Mouse (Mus musculus): ENCODE data around the gene Dync1li1. TPM values are rescaled to one million over a fixed set of nuclear protein-coding genes. Genes with fewer than 3 reads are reported as not detected.
"Not testable (repeated sequence)": the region's sequence is repeated elsewhere in the genome, so short reads cannot be mapped to it uniquely, and the experiment has no call there.

Gene Dync1li1
- total and polyA plus RNA-seq, 2 experiments from 2014 or later, result 87.7 to 145 TPM

DNA sequence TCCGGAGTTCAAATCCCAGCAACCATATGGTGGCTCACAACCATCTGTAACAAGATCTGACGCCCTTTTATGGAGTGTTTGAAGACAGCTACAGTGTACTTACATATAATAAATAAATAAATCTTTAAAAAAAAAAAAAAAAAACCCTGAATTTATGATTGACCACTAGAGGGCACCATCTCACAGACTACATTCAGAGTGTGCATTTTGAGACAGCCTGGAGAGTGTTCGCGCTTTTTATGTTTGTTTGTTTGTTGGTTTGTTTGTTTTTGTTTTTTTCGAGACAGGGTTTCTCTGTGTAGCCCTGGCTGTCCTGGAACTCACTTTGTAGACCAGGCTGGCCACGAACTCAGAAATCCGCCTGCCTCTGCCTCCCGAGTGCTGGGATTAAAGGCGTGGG lies 40.1 kb upstream of the Dync1li1 start:
- DNase-seq (ENCODE audit: low spot score), result peak; percentile 68
- H3K27ac ChIP-seq; H3K9me3 ChIP-seq (ENCODE audit: low read length); H3K4me2 ChIP-seq (ENCODE audit: low read depth, low read length); H3K36me3 ChIP-seq (ENCODE audit: insufficient read depth, low read length); H3K27me3 ChIP-seq (ENCODE audit: insufficient read depth, low read length); H3K9ac ChIP-seq (replicated peaks; ENCODE audit: low read length); H3K4me1 ChIP-seq (ENCODE audit: insufficient read depth, low read length); H3K4me3 ChIP-seq (ENCODE audit: low read length): not testable (repeated sequence)
- 47% methylated on average over 8 of the region's 9 CpGs for WGBS
- peak; percentile 27; the same call in 1 of the 2 replicates for ATAC-seq
- peak; percentile 70 for TF ChIP-seq CTCF (IDR thresholded peaks at IDR 0.05; ENCODE audit: low read depth)

DNA sequence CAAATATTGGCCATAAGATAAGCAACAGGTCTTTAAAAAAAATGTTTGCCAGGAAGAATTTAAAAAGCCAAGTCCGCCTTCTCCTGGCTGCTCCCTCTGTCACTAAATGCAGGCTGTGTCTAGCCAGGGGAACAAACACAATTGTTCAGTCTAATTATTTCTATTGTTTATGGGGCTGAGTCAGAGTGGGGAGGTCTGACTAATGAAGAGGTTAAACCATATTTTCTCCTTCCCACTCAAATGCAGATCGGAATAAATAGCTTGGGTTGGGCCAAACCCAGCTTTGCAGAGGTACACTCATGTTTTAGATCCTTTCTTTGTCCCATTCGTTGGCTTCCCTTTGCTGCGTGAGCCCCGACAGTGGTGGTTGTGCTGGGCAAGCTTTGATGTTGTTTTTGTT lies 39.2 kb upstream of the Dync1li1 start:
- DNase-seq (ENCODE audit: low spot score) (no peak), ATAC-seq (no peak)
- H3K9ac ChIP-seq (replicated peaks; ENCODE audit: low read length), result no peak overlapping the region
- no peaks in the 10 kb centered on the region for H3K9me3 ChIP-seq (ENCODE audit: low read length)
- H3K27me3 ChIP-seq (ENCODE audit: insufficient read depth, low read length), result no peaks in the 10 kb centered on the region
- H3K4me3 ChIP-seq (ENCODE audit: low read length), result no peak overlapping the region
- WGBS, result 72% methylated on average over 5 of the region's 5 CpGs
- H3K4me1 ChIP-seq (ENCODE audit: insufficient read depth, low read length), result no peaks in the 10 kb centered on the region
- H3K36me3 ChIP-seq (ENCODE audit: insufficient read depth, low read length), result no peaks in the 10 kb centered on the region
- no peak for TF ChIP-seq CTCF (IDR thresholded peaks at IDR 0.05; ENCODE audit: low read depth)
- no peak overlapping the region for H3K27ac ChIP-seq
- H3K4me2 ChIP-seq (ENCODE audit: low read depth, low read length), result no peak overlapping the region

DNA sequence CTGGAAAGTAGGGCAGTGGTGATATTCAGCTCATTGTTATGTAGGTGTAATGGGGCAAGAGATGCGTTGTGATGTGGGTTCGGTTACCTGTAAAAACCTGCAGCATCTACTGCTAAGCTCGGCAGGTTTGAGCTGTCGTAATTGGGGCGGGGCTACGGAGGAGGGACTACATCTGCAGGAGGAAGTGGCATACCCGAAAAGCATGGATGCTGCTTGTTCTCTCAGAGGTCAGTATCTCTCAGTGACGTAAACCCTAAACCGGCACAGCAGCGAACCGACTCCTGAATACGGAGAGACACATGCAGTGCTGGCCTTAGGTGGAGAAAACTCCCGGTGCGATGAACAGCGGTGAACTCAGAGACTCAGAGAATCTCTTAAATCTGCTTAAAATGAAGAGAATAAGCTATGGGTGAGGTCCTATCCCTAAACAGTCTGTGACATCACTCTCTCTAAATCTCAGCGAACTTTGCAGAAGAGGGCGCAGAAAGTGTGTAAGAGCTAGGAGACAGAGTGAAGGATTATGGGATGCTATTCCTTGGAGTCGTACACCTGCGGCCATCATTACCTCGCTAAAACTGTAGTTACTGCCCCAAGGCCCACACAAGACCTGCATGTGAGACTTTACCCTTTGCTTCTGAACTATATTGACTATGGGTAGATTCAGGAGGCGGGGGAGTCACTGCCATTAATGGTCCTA lies 37.5 kb upstream of the Dync1li1 start:
- no peak for DNase-seq (ENCODE audit: low spot score)
- ATAC-seq, result no peak
- Histone ChIP-seq H3K36me3 (ENCODE audit: insufficient read depth, low read length) (no peaks in the 10 kb centered on the region), H3K9me3 (ENCODE audit: low read length) (no peaks in the 10 kb centered on the region), H3K4me3 (ENCODE audit: low read length) (no peak overlapping the region), H3K4me2 (ENCODE audit: low read depth, low read length) (no peak overlapping the region), H3K27me3 (ENCODE audit: insufficient read depth, low read length) (no peaks in the 10 kb centered on the region), H3K4me1 (ENCODE audit: insufficient read depth, low read length) (no peaks in the 10 kb centered on the region), H3K9ac (replicated peaks; ENCODE audit: low read length) (no peak overlapping the region), H3K27ac (no peak overlapping the region)
- WGBS, result 62% methylated on average over 21 of the region's 21 CpGs
- TF ChIP-seq CTCF (IDR thresholded peaks at IDR 0.05; ENCODE audit: low read depth), result no peak

DNA sequence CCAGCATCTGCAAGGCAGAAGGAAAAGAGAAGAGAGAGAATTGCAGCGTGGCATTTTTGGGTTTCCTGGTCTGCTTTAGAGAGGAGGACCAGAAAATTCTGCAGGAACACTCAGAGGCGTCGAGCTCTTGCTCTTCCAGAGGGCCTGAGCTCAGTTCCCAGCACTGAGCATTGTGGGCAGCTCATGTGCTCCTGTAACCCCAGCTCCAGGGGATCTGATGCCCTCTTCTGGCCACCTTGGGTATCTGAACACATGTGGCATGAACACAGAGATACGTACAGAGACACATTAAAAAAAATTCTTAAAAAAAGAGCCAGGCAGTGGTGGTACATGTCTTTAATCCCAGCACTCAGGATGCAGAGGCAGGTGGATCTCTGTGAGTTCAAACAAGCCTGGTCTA lies 33.2 kb upstream of the Dync1li1 start:
- Histone ChIP-seq H3K4me1 (ENCODE audit: insufficient read depth, low read length) (no peaks in the 10 kb centered on the region), H3K4me2 (ENCODE audit: low read depth, low read length) (no peak overlapping the region), H3K9me3 (ENCODE audit: low read length) (no peaks in the 10 kb centered on the region), H3K27ac (0 out of 2 replicates have a peak overlapping the region, but pooled peaks have one; percentile 26), H3K9ac (replicated peaks; ENCODE audit: low read length) (no peak overlapping the region), H3K4me3 (ENCODE audit: low read length) (no peak overlapping the region), H3K36me3 (ENCODE audit: insufficient read depth, low read length) (no peaks in the 10 kb centered on the region), H3K27me3 (ENCODE audit: insufficient read depth, low read length) (no peaks in the 10 kb centered on the region)
- 82% methylated on average over 4 of the region's 4 CpGs for WGBS
- ATAC-seq (no peak), DNase-seq (ENCODE audit: low spot score) (no peak)
- 0 out of 2 replicates have a peak, but pooled peaks have one; percentile 4 for TF ChIP-seq CTCF (IDR thresholded peaks at IDR 0.05; ENCODE audit: low read depth)

DNA sequence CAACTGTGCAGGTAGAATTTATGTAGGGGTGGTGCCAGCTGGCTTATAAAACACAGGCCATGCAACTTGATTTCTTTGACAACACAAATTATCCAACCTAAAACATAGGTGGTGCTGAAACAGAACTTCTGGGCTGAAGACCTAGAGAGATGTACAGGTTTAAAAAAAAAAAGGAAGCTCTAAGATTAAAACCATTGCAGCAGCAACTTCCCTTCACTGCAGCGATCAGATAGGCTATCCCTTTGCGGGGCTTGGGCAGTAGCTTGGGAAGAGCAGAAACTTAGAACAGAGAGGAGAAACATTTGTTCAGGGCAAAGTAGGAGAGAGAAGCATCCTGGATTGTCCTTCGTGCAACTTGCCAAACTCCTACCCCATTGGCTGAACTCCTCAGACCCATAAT lies 31.9 kb upstream of the Dync1li1 start:
- no peak overlapping the region for H3K9ac ChIP-seq (replicated peaks; ENCODE audit: low read length)
- H3K27ac ChIP-seq, result no peak overlapping the region
- no peak overlapping the region for H3K4me3 ChIP-seq (ENCODE audit: low read length)
- no peak for TF ChIP-seq CTCF (IDR thresholded peaks at IDR 0.05; ENCODE audit: low read depth)
- H3K4me2 ChIP-seq (ENCODE audit: low read depth, low read length), result no peak overlapping the region
- DNase-seq (ENCODE audit: low spot score) (no peak), ATAC-seq (no peak)
- H3K27me3 ChIP-seq (ENCODE audit: insufficient read depth, low read length), result no peaks in the 10 kb centered on the region
- H3K4me1 ChIP-seq (ENCODE audit: insufficient read depth, low read length), result peaks cover 3% of the 10 kb centered on the region; the same call in 1 of the 2 replicates
- WGBS, result 88% methylated on average over 3 of the region's 3 CpGs
- H3K9me3 ChIP-seq (ENCODE audit: low read length), result no peaks in the 10 kb centered on the region
- no peaks in the 10 kb centered on the region for H3K36me3 ChIP-seq (ENCODE audit: insufficient read depth, low read length)

DNA sequence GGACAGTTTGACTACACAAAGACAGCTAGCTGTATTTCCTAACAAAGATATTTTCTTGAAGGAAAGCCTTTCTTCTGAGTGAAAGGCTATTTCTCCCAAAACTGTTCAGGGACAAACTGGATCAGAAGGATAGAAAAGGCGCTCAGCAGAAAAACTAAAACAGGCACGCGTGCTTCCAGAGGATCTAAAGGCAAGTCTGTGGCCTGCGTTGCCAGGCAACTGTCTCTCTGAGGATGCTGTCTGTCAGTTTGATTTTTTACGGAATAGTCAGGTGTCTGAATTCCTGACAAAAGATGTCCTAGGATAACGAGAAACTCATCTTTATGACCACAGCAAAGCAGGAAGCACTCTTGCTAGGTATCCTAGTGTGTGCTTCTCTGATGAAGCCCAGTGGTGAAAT lies 28.1 kb upstream of the Dync1li1 start:
- H3K27me3 ChIP-seq (ENCODE audit: insufficient read depth, low read length), result no peaks in the 10 kb centered on the region
- no peak for TF ChIP-seq CTCF (IDR thresholded peaks at IDR 0.05; ENCODE audit: low read depth)
- H3K27ac ChIP-seq, result peak overlapping the region; percentile 6; the same call in 1 of the 2 replicates
- ATAC-seq (no peak), DNase-seq (ENCODE audit: low spot score) (peak; percentile 33)
- H3K9me3 ChIP-seq (ENCODE audit: low read length), result no peaks in the 10 kb centered on the region
- peaks cover 3% of the 10 kb centered on the region; the same call in 1 of the 2 replicates for H3K4me1 ChIP-seq (ENCODE audit: insufficient read depth, low read length)
- whole genome bisulfite sequencing, result 40% methylated on average over 6 of the region's 6 CpGs
- H3K36me3 ChIP-seq (ENCODE audit: insufficient read depth, low read length), result no peaks in the 10 kb centered on the region
- H3K9ac ChIP-seq (replicated peaks; ENCODE audit: low read length), result no peak overlapping the region
- H3K4me2 ChIP-seq (ENCODE audit: low read depth, low read length), result no peak overlapping the region
- H3K4me3 ChIP-seq (ENCODE audit: low read length), result no peak overlapping the region

DNA sequence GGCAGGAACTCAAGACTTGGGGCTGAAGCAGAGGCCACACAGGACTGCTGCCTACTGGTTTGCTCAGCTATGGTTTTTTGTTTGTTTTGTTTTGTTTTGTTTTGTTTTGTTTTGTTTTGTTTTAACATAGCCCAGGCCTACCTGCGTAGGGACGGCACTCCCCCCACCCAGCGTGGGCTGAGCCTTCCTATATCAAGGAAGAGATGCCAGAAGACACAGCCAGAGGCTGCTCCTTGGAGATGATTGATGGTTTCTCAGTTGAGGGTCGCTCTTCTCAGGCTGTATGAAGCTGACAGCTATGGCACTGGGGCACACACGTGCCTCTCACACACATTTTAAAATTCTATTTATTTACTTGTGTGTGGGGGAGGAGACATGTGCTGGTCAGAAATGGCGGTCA lies 27.6 kb upstream of the Dync1li1 start:
- Histone ChIP-seq H3K9me3 (ENCODE audit: low read length) (no peaks in the 10 kb centered on the region), H3K36me3 (ENCODE audit: insufficient read depth, low read length) (no peaks in the 10 kb centered on the region), H3K27me3 (ENCODE audit: insufficient read depth, low read length) (no peaks in the 10 kb centered on the region), H3K4me3 (ENCODE audit: low read length) (no peak overlapping the region), H3K4me2 (ENCODE audit: low read depth, low read length) (no peak overlapping the region), H3K9ac (replicated peaks; ENCODE audit: low read length) (no peak overlapping the region), H3K4me1 (ENCODE audit: insufficient read depth, low read length) (peaks cover 3% of the 10 kb centered on the region; the same call in 1 of the 2 replicates), H3K27ac (peak overlapping the region; percentile 6; the same call in 1 of the 2 replicates)
- TF ChIP-seq CTCF (IDR thresholded peaks at IDR 0.05; ENCODE audit: low read depth), result no peak
- ATAC-seq, result no peak
- 50% methylated on average over 6 of the region's 6 CpGs for WGBS
- no peak for DNase-seq (ENCODE audit: low spot score)
